In genomic region chr6:126704430-126704829, GRCm38 (mm10) we compare ENCODE assay signal across 10 mouse cellular contexts. TPM values are rescaled to one million over a fixed set of nuclear protein-coding genes. Genes with fewer than 3 reads are reported as not detected.
A peak's percentile ranks its signal among the peaks of the same experiment; 100 is the strongest.
DNase-seq lines count a peak whose midpoint lies in the region; ATAC-seq and TF ChIP-seq lines count a peak whose summit lies in the region.
"Had no signal": no experiment of that assay in that cellular context is flagged by ENCODE, and none has a peak within 500 bp of the region (broad histone marks: within the 10 kb centered on the region; RNA-seq: fewer than 3 reads in every experiment).

No protein-coding gene starts in this region.

- no peaks in the 10 kb centered on the region for H3K4me1 ChIP-seq in lung, embryonic 14.5 days (ENCODE audit: insufficient read depth)
- H3K4me1 ChIP-seq in midbrain, embryonic 13.5 days (replicated peaks) = peaks cover 7% of the 10 kb centered on the region

- H3K4me3 ChIP-seq in lung, embryonic 14.5 days (ENCODE audit: low read depth, low read length) = no peak overlapping the region
- H3K4me3 ChIP-seq in midbrain, embryonic 13.5 days (replicated peaks) = no peak overlapping the region
- H3K4me3 ChIP-seq: heart, embryonic 13.5 days; midbrain, embryonic 12.5 days had no signal

- no peak overlapping the region for H3K9ac ChIP-seq in lung, embryonic 14.5 days
- H3K9ac ChIP-seq in midbrain, embryonic 13.5 days (replicated peaks) = no peak overlapping the region
- H3K9ac ChIP-seq: heart, embryonic 13.5 days; midbrain, embryonic 12.5 days had no signal

- peak; percentile 63 for TF ChIP-seq CTCF in lung, embryonic 14.5 days (IDR thresholded peaks at IDR 0.05; ENCODE audit: low read depth)

- H3K27ac ChIP-seq in lung, embryonic 14.5 days (ENCODE audit: low read depth) = no peak overlapping the region
- H3K27ac ChIP-seq in midbrain, embryonic 13.5 days = no peak overlapping the region
- H3K27ac ChIP-seq: heart, embryonic 13.5 days; midbrain, embryonic 12.5 days had no signal

- ATAC-seq in CD4-positive, CD25-positive, alpha-beta regulatory T cell, adult 4 months = no peak
- no peak for ATAC-seq in lung, embryonic 14.5 days (ENCODE audit: insufficient read depth)
- peak; percentile 31; the same call in 1 of the 2 replicates for ATAC-seq in midbrain, embryonic 13.5 days

- no peaks in the 10 kb centered on the region for H3K9me3 ChIP-seq in lung, embryonic 14.5 days (ENCODE audit: low read depth, low read length)
- H3K9me3 ChIP-seq in midbrain, embryonic 13.5 days = no peaks in the 10 kb centered on the region
- H3K9me3 ChIP-seq: heart, embryonic 13.5 days; midbrain, embryonic 12.5 days had no signal

- WGBS in lung, embryonic 14.5 days = 17% methylated on average over 4 of the region's 4 CpGs
- 33% methylated on average over 4 of the region's 4 CpGs for WGBS in midbrain, embryonic 13.5 days

- peaks cover 2% of the 10 kb centered on the region; the same call in 1 of the 2 replicates for H3K27me3 ChIP-seq in lung, embryonic 14.5 days (ENCODE audit: insufficient read depth, low read length)
- peaks cover 11% of the 10 kb centered on the region; the same call in 1 of the 2 replicates for H3K27me3 ChIP-seq in midbrain, embryonic 13.5 days

- DNase-seq in CD4-positive, CD25-positive, alpha-beta regulatory T cell, adult 2 months (ENCODE audit: low read depth, low spot score) = peak; percentile 27
- peak; percentile 68 for DNase-seq in lung, embryonic 14.5 days
- DNase-seq in lung, adult 18-20 months = no peak
- peak; percentile 43 to 61 for DNase-seq in cerebellum, postnatal 25 days
- no peak for DNase-seq in gastrocnemius, adult 8-10 months (ENCODE audit: low spot score in 2 of 2)
- DNase-seq in adrenal gland, postnatal 4 days (ENCODE audit: low spot score in 2 of 2) = no peak

- H3K36me3 ChIP-seq in lung, embryonic 14.5 days (ENCODE audit: insufficient read depth) = no peaks in the 10 kb centered on the region
- no peaks in the 10 kb centered on the region for H3K36me3 ChIP-seq in midbrain, embryonic 13.5 days
- H3K36me3 ChIP-seq: heart, embryonic 13.5 days; midbrain, embryonic 12.5 days had no signal

- H3K4me2 ChIP-seq in lung, embryonic 14.5 days = no peak overlapping the region
- no peak overlapping the region for H3K4me2 ChIP-seq in midbrain, embryonic 13.5 days (replicated peaks)
- H3K4me2 ChIP-seq: heart, embryonic 13.5 days; midbrain, embryonic 12.5 days had no signal

RNA-seq across cellular contexts. Expression of gene Kcna6, which starts 36.0 kb away (rescaled TPM):
- polyA plus RNA-seq in CD4-positive, CD25-positive, alpha-beta regulatory T cell, adult 4 months (2017; shearing (Covaris generic)) = not detected
- polyA plus RNA-seq in lung, embryonic 14.5 days (2014; fragmentation: Nextera tagmentation; extraction: Ambion mirVana) = 1.4 and 1.5 TPM in 2 replicates
- 8.4 and 9.3 TPM in 2 replicates for polyA plus RNA-seq in midbrain, embryonic 13.5 days (2015; fragmentation: Nextera tagmentation; extraction: Ambion mirVana)
- under 1 TPM; 0.15 to 0.51 (median 0.31) TPM for total RNA-seq in gastrocnemius, adult 8-10 months (2022)
- 1 to 10 TPM; 7.3 to 7.6 TPM for total RNA-seq in adrenal gland, postnatal 4 days (2021)

RNA-seq across cellular contexts. Expression of gene Kcna1, which starts 58.2 kb away (rescaled TPM):
- not detected for polyA plus RNA-seq in CD4-positive, CD25-positive, alpha-beta regulatory T cell, adult 4 months (2017; shearing (Covaris generic))
- 0.19 and 0.37 TPM in 2 replicates for polyA plus RNA-seq in lung, embryonic 14.5 days (2014; fragmentation: Nextera tagmentation; extraction: Ambion mirVana)
- 1.5 and 2.5 TPM in 2 replicates for polyA plus RNA-seq in midbrain, embryonic 13.5 days (2015; fragmentation: Nextera tagmentation; extraction: Ambion mirVana)
- total RNA-seq in gastrocnemius, adult 8-10 months (2022) = 1 to 10 TPM in 2 of 4 experiments, under 1 TPM in 2; 0.58 to 2.1 (median 1.0) TPM
- 1 to 10 TPM; 2.8 to 3.5 TPM for total RNA-seq in adrenal gland, postnatal 4 days (2021)

Comparison
In these comparisons a context has a peak if more than half of its experiments do, and no peak if none do; other contexts are left out.
1. DNase-seq: peak in CD4-positive, CD25-positive, alpha-beta regulatory T cell, adult 2 months (single experiment), lung, embryonic 14.5 days (single experiment) and cerebellum, postnatal 25 days (2 of 2); none in lung, adult 18-20 months (0 of 2), gastrocnemius, adult 8-10 months (0 of 2) and adrenal gland, postnatal 4 days (0 of 2).